Mouse (Mus musculus): ENCODE results near the gene Atf3. TPM values are rescaled to one million over a fixed set of nuclear protein-coding genes. Genes with fewer than 3 reads are reported as not detected.

Atf3 gene
- polyA plus RNA-seq, 1 experiment from 2014 or later: 1.4 TPM

DNA sequence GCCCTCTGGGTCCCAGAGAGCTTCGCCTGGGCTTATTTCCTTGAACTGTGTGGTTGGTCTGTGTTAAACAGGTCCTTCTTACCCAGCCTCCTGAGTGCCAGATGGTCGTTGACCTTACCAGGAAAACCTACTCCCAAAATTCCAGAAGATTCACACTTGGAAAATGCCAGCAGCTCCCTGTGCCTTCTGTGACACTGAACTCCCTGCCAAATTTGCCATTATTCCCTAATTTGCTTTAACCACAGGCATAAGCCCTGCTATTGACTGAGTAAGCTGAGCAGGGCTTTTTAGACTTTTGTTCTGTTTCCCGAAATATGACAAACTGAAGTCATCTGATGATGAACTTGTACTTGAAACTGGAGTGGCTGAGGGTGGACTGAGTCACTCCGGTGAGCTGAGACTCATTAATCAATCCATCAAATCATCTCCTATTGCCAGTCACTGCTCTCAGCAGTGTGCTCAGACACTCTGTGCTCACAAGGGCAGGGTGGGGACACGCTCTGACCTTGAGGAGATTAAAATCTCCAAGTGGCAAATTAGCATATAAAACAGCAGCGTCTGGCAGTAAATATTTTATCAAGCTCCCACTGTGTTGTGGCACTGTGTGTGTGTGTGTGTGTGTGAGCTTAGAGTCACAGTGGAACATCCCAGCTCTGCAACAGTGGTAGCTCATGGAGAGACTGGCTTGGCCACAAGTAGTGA is 28.0 kb downstream of the Atf3 start:
- Histone ChIP-seq H3K9me3 (ENCODE audit: control insufficient read depth, low read length) (no peaks in the 10 kb centered on the region), H3K4me1 (replicated peaks; ENCODE audit: control insufficient read depth, insufficient read depth, low read length) (peaks cover 11% of the 10 kb centered on the region), H3K9ac (no peak overlapping the region), H3K27ac (no peak overlapping the region), H3K36me3 (replicated peaks; ENCODE audit: control insufficient read depth, insufficient read depth) (no peaks in the 10 kb centered on the region), H3K4me3 (replicated peaks; ENCODE audit: low read length) (no peak overlapping the region), H3K4me2 (replicated peaks) (no peak overlapping the region), H3K27me3 (ENCODE audit: control insufficient read depth, insufficient read depth, low read length) (peaks cover 52% of the 10 kb centered on the region)
- ATAC-seq (ENCODE audit: low FRiP score): no peak
- 50% methylated on average over 6 of the region's 6 CpGs for WGBS
- DNase-seq (ENCODE audit: low spot score): no peak

DNA sequence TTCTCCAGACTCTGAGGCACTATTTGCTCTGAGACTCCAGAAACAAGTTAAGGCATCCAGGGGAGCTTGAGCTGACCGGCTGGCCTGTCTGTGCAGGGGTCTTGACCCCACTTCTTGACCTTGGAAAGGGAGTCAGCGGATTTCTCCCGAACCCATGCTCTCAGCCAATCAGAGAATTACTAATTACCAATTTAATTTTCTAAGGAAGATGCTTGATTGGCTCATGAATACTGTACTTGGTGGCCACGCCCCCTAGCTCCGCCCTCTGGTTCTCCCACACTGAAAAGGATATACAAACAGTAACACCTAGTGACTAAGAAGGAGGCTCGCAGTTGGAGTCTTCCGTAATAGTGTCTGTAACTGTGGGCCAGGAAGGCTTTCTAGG is 31.5 kb downstream of the Atf3 start:
- Histone ChIP-seq H3K36me3 (replicated peaks; ENCODE audit: control insufficient read depth, insufficient read depth) (no peaks in the 10 kb centered on the region), H3K27ac (no peak overlapping the region), H3K4me1 (replicated peaks; ENCODE audit: control insufficient read depth, insufficient read depth, low read length) (peaks cover 25% of the 10 kb centered on the region), H3K9me3 (ENCODE audit: control insufficient read depth, low read length) (no peaks in the 10 kb centered on the region), H3K27me3 (ENCODE audit: control insufficient read depth, insufficient read depth, low read length) (peaks cover 85% of the 10 kb centered on the region), H3K4me3 (replicated peaks; ENCODE audit: low read length) (no peak overlapping the region), H3K9ac (no peak overlapping the region), H3K4me2 (replicated peaks) (no peak overlapping the region)
- WGBS: 5% methylated on average over 7 of the region's 7 CpGs
- DNase-seq (ENCODE audit: low spot score) (no peak), ATAC-seq (ENCODE audit: low FRiP score) (no peak)

DNA sequence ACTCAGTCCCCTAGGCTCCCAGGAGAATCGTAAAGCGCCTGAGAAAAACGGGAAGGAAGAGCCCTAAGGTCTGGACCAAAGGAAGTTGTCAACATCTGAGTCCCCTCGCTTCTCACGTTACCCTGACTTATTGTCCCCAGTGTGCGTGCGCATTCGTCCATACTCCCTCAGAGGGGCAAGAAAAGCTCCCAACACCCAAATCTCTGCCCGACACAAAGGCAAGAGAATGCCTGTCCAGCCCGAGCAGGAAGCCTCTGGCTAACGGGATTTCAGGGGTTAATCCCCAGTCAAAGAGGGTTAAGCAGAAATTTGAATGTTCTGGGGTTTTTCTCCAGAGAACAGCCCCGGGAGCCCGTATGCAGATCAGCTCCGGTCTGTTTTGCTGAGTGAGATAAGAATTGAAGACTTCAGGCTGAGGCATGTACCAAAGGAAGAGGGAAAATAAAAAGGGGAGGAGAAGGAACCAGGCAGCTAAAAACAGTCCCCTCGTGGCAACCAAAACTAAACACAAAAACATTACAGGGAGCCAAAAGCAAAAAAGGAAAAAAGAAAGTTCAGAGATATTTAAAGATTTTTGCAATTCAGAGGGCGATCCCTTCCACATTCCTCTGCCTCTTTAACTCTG is 32.0 kb downstream of the Atf3 start:
- WGBS: under 1% methylated on average over 16 of the region's 16 CpGs
- peaks cover 90% of the 10 kb centered on the region for H3K27me3 ChIP-seq (ENCODE audit: control insufficient read depth, insufficient read depth, low read length)

DNA sequence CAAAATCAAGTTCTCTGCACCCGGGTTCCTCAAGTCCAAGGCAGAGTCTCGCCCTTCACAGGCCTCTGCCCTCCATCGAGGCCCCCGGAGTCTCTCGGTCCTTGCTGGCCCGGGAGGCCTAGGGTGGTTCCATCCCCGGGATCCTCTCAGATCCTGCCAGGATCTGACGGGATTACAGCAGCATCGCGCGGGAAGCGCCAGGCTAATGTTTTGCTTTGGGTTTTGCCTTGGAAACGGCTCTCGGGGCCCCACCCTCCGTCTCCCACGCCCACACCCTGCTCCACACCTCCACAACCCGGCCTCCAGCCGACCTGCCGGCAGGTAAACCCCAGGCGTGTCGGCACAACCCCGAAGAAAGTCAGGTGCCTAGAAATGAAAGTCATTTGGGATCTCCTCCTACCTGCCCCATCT is 33.0 kb downstream of the Atf3 start:
- Histone ChIP-seq H3K27ac (no peak overlapping the region), H3K4me2 (replicated peaks) (peak overlapping the region; percentile 87), H3K36me3 (replicated peaks; ENCODE audit: control insufficient read depth, insufficient read depth) (no peaks in the 10 kb centered on the region), H3K9ac (no peak overlapping the region), H3K4me1 (replicated peaks; ENCODE audit: control insufficient read depth, insufficient read depth, low read length) (peaks cover 25% of the 10 kb centered on the region), H3K9me3 (ENCODE audit: control insufficient read depth, low read length) (no peaks in the 10 kb centered on the region), H3K27me3 (ENCODE audit: control insufficient read depth, insufficient read depth, low read length) (peaks cover 96% of the 10 kb centered on the region), H3K4me3 (replicated peaks; ENCODE audit: low read length) (peak overlapping the region; percentile 48)
- ATAC-seq (ENCODE audit: low FRiP score) (no peak), DNase-seq (ENCODE audit: low spot score) (no peak)
- 1% methylated on average over 22 of the region's 22 CpGs for WGBS

More for the DNA sequence above, 32.0 kb downstream of the Atf3 start:
- Histone ChIP-seq H3K4me1 (replicated peaks; ENCODE audit: control insufficient read depth, insufficient read depth, low read length) (peaks cover 25% of the 10 kb centered on the region), H3K9me3 (ENCODE audit: control insufficient read depth, low read length) (no peaks in the 10 kb centered on the region), H3K27ac (no peak overlapping the region), H3K36me3 (replicated peaks; ENCODE audit: control insufficient read depth, insufficient read depth) (no peaks in the 10 kb centered on the region), H3K4me2 (replicated peaks) (peak overlapping the region; percentile 87), H3K4me3 (replicated peaks; ENCODE audit: low read length) (peak overlapping the region; percentile 48; the same call in 1 of the 2 replicates), H3K9ac (no peak overlapping the region)
- DNase-seq (ENCODE audit: low spot score) (no peak), ATAC-seq (ENCODE audit: low FRiP score) (no peak)

DNA sequence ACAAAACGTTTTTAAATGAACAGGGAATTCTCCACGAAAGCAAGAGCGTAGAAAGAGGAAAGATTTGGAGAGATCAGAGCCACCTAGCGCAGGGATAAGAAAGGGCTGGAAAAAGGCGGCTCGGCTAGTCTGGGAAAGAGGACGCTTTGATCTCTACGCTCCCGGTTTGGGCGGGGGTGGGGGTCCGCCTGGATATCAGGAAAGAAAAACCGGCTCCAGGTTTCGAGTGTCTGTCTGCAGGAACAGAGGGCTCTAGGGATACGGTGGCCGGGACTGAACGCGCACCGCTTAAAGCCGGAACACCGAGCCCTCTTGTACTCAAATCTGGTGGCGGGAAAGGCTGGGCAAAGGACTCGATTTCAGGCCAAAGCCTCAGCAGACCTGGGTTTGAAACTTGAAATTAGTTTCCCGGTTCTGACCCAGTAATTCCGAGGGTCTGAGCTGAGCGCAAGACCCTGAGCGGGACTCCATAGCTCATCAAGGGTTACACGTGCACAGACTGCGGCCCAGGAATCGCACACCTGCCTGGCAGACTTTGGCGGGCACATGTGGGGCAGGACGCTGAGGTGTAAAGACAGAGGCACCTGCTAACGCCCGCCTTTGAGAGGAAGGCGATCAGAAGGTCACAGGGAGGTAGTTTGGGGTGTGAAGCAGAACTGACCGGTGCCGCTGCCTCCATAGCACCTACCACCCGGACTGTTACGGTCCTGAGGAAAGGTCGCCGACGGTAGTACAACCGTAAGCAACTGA is 33.6 kb downstream of the Atf3 start:
- Histone ChIP-seq H3K9me3 (ENCODE audit: control insufficient read depth, low read length) (no peaks in the 10 kb centered on the region), H3K9ac (peak overlapping the region; percentile 46; the same call in 1 of the 2 replicates), H3K4me2 (replicated peaks) (peak overlapping the region; percentile 87), H3K36me3 (replicated peaks; ENCODE audit: control insufficient read depth, insufficient read depth) (no peaks in the 10 kb centered on the region), H3K27me3 (ENCODE audit: control insufficient read depth, insufficient read depth, low read length) (peaks cover 99% of the 10 kb centered on the region), H3K4me1 (replicated peaks; ENCODE audit: control insufficient read depth, insufficient read depth, low read length) (peaks cover 25% of the 10 kb centered on the region), H3K4me3 (replicated peaks; ENCODE audit: low read length) (peak overlapping the region; percentile 48), H3K27ac (no peak overlapping the region)
- ATAC-seq (ENCODE audit: low FRiP score) (no peak), DNase-seq (ENCODE audit: low spot score) (peak; percentile 56)
- WGBS: under 1% methylated on average over 42 of the region's 42 CpGs

DNA sequence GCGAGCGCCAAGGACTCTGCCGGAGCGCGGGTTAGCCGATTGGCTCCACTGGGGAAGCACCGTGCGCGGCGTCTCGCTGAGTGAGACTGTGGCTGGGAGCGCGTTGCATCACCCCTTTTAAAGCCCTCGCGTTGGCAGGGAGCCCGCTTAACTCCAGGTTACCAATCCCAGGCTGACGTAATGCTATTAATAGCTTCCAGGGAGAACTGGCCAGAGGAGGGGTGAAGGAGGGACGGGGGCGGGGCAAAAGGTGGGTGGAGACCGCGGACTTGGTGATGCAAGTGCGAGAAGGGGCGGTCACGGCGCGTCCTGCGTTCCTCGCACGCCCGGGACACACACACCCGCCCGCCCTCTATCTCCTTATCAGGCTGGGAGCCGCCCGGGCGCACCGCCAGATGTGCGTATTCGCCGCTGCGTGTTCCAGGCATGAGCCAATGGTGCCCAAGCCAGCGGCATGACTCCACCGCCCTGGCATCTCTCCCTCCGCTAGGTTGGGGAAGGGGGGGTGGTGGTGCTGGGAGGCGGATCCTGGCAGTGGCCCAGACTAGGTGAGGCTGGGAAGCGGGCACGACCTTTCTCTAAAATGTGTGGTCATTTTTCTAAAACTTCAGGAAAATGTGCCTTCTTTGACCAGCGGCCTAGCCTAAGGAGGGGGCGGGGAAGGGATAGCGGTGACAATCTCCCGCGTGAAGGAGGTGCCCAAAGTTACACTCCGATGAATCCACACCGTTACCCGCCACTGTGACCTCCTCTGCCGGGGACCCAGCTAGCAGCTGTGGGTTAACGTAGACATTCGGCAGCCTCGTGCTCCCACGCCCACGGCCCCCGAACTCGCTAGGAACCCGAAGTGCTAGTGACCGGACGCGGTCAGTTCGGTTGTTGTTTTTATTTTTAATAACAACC is 34.4 kb downstream of the Atf3 start:
- peaks cover 92% of the 10 kb centered on the region for H3K27me3 ChIP-seq (ENCODE audit: control insufficient read depth, insufficient read depth, low read length)
- no peaks in the 10 kb centered on the region for H3K9me3 ChIP-seq (ENCODE audit: control insufficient read depth, low read length)
- H3K9ac ChIP-seq: peak overlapping the region; percentile 46
- whole genome bisulfite sequencing: under 1% methylated on average over 59 of the region's 67 CpGs
- peak overlapping the region; percentile 87 for H3K4me2 ChIP-seq (replicated peaks)
- H3K4me3 ChIP-seq (replicated peaks; ENCODE audit: low read length): peak overlapping the region; percentile 48
- H3K27ac ChIP-seq: no peak overlapping the region
- DNase-seq (ENCODE audit: low spot score): peak; percentile 82
- peak; percentile 84 for ATAC-seq (ENCODE audit: low FRiP score)
- no peaks in the 10 kb centered on the region for H3K36me3 ChIP-seq (replicated peaks; ENCODE audit: control insufficient read depth, insufficient read depth)
- peaks cover 29% of the 10 kb centered on the region for H3K4me1 ChIP-seq (replicated peaks; ENCODE audit: control insufficient read depth, insufficient read depth, low read length)

DNA sequence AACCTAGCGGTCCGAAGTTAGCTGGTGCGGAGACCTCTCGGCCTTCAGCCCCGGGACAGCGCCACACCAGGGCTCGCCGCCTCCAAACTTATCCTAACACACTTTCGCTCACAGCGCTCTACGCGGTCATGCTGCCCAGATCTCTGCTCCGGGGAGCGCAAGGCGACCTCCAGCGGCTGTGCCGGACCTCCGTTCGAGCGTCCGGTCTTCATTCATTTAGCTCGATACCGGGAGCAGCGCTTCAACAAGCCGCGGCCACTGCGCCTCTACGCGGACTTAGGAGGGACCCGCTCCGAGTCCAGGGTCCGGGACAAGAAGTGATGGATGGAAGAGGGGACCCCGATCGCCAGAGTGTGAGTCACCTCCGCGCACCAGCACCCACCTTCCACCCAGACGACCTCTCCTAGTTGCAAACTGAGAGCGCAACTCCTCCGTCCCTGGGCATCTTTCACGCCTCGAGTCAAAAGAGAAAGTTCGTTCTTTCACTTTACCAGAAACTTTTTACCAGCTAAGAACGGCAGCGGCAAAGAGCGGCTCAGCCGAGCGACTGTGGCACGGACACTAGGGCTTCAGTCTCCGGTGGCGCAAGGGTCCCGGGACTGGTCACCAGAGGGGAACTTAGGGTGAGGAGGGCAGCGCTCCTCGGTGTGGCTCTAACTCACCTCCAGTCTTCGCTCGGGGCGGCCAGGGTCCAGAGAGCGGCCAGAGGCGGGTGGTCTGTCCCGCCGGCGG is 35.2 kb downstream of the Atf3 start:
- Histone ChIP-seq H3K27ac (no peak overlapping the region), H3K4me3 (replicated peaks; ENCODE audit: low read length) (peak overlapping the region; percentile 48), H3K4me1 (replicated peaks; ENCODE audit: control insufficient read depth, insufficient read depth, low read length) (peaks cover 29% of the 10 kb centered on the region), H3K9me3 (ENCODE audit: control insufficient read depth, low read length) (no peaks in the 10 kb centered on the region), H3K9ac (peak overlapping the region; percentile 46; the same call in 1 of the 2 replicates), H3K36me3 (replicated peaks; ENCODE audit: control insufficient read depth, insufficient read depth) (no peaks in the 10 kb centered on the region), H3K27me3 (ENCODE audit: control insufficient read depth, insufficient read depth, low read length) (peaks cover 84% of the 10 kb centered on the region), H3K4me2 (replicated peaks) (peak overlapping the region; percentile 87)
- WGBS: under 1% methylated on average over 61 of the region's 61 CpGs
- peak; percentile 50 for DNase-seq (ENCODE audit: low spot score)
- ATAC-seq (ENCODE audit: low FRiP score): no peak

DNA sequence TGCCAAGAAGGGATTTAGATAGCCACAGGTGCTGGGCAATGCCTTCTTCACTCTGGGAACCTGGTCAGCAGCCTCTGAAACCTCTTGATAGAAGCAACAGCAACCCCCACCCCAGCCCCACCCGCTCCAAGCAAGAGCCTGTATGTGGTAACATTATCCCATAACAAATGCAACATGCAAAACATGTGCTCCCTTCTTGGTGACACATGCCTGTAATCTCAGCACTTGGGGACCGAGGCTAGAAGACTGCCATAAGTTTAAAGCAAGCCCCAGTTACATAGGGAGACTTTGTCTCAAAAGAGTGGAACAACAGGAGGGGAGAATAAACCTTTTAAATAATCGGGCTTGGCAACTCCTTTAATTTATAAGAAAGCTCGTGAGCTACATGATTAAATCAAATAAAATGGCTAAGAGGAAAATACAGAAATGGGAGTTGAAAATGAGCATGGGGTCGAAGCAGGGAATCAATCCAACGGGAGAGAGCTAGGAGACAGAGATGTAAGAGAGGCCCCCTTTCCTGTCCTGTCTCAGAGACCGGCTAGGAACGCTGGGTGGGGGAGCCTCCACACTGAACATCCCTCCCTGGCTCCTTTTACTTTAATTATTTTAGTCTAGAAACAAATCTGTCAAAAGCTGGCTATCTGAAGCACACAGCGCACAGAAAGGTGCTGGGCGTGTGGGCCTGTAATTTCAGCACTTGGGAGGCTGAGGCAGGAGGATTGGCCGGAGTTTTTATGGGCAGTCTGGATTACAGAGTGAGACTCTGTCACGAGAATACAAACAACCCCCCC is 36.2 kb downstream of the Atf3 start:
- Histone ChIP-seq H3K36me3 (replicated peaks; ENCODE audit: control insufficient read depth, insufficient read depth) (no peaks in the 10 kb centered on the region), H3K9me3 (ENCODE audit: control insufficient read depth, low read length) (no peaks in the 10 kb centered on the region), H3K27ac (no peak overlapping the region), H3K4me3 (replicated peaks; ENCODE audit: low read length) (no peak overlapping the region; the same call in 1 of the 2 replicates), H3K4me2 (replicated peaks) (peak overlapping the region; percentile 87; the same call in 1 of the 2 replicates), H3K27me3 (ENCODE audit: control insufficient read depth, insufficient read depth, low read length) (peaks cover 75% of the 10 kb centered on the region), H3K4me1 (replicated peaks; ENCODE audit: control insufficient read depth, insufficient read depth, low read length) (peaks cover 29% of the 10 kb centered on the region), H3K9ac (no peak overlapping the region)
- 52% methylated on average over 12 of the region's 12 CpGs for WGBS
- DNase-seq (ENCODE audit: low spot score): no peak
- ATAC-seq (ENCODE audit: low FRiP score): no peak
